Mouse (Mus musculus) T-cell, adult 2 months (primary cell): Measurements from ENCODE around the gene Klhl32.

Experiments
- DNase-seq: peaks from one replicate; pipeline ENCODE4 v3.0.0; 2022; ENCODE audit warnings: low spot score

The Klhl32 gene

DNA sequence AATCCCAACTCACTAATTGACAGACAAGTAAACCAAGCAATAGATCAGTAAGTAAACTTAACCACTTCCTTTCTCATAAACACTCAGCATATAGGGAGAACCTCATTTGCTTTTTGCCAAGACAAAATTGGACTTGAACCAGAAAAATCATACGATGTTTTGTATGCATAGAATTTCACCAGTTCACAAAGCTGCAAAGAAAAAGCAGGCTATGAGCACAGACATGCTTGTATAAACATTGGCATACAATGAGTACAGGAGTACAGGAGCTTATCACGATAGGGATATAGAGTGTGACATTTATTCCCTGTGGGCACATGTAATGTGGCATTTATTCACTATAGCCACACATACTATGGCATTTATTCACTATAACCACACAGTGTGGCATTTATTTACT is 220.5 kb downstream of the Klhl32 start:
- DNase-seq, result no peak

DNA sequence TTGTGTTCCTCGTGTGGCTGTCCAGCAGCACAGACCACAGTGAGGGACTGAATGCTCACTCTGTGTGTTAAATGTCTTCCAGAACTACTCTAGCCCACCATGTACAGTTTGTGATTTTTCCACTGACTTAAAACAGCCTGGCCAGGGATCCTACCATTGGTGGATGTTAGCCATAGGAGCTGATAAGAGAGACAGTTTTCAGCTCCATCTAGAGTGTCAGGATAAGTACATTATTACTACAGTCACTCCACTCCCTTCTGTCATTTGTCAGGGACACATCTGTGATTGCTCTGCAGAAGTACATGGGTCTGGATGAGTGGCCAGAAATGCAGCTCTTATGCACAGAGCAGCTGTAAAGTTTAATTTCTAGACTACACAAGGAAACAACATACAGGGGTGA is 223.1 kb downstream of the Klhl32 start:
- DNase-seq, result no peak

DNA sequence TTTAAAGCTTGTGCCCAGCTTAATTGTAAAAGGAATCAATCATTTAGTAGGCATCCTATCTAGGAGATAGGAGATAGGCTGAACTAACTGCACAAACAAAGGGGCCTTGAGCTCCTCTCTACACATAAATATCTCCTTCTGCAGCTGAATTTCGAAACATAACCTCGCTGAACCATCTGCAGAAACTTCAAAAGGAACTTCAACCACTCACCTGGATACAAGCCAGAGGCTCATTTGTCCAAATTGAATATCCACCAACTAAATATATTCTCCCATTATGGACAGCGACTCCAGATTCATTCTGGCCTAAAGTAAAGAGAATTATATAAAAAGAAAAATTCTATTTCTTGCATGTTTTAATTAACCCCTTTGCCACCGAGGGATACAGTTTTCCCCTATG is 224.2 kb downstream of the Klhl32 start:
- DNase-seq, result no peak

DNA sequence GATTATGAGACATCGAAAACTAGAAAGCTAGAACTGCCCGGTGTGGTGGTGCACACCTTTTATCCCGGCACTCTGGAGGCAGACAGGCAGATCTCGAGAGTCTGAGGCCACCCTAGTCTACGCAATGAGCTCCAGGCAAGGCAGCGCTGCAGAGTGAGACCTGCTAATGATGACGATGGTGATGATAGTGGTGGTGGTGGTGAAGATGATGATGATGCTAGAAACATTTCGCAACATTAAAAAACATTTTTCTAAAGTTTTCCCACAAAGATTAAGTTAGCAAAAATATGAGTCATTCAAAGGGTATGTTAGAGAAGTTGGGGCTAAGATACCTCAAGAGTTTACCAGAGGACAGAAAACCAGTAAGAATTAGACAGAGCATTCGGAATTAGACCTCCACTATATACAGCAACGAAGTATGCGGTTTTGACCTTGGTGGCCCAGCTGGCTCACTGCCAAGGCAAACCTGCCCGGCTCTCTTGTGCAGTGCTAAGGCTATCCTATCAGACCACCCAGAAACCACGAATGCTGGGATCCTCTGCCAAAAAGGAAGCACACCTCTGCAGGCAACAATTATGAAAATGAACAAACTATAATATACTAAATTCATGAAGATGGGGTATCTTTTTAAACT is 224.9 kb downstream of the Klhl32 start:
- no peak for DNase-seq

DNA sequence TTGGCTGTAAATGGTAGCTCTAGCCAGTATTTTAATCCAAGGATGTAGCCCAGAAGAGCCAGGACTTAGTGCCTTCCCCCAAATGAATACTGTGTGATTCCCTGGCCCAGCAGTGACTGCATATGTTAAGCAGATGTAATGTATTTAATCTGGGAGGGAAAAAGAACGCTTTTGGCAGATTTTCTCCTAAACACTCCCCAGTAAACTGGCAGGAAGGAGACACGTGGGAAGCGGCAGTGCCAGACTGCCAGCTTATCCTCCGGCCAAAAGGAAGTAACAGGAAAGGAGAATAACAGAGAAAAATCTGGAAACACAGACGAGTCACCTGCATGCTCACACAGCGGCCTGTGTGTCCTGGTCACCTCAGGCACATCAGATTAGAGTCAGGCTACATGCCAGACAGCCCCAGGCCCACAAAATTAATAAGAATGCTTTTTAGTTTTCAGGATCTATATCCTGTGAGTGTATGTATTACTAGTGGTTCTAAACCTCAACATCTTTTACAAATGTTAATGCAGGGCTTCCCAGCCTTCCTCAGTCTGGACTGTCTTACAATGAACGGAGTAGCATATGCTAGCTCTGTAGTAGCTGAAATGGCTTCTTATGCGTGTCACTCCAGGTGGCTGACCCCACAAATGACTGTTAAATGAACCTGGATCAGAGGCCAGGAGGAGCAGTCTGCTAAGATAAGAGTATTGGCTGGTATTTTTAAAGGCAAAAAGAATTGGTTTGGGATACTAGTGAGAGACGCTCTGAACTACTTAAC is 229.3 kb downstream of the Klhl32 start:
- DNase-seq, result no peak

DNA sequence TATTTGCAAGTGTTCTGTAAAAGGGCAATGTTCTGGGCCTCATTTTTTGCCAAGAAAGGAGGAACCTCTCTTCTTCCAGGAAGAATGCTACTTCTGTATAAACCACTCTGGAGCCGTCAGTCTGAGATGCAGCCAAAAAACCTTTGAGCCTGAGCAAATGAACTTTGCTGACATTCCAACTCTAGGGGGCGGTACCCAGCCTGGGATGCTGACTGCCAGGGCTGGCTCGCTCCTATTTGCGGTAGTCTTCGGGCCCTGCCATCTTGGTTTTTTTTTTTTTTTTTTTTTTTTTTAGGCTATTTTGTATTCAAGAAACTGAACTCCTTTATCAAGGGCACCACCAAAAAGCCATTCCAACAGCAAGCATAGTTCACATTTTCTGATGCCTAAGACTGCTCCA is 230.5 kb downstream of the Klhl32 start:
- no peak for DNase-seq

DNA sequence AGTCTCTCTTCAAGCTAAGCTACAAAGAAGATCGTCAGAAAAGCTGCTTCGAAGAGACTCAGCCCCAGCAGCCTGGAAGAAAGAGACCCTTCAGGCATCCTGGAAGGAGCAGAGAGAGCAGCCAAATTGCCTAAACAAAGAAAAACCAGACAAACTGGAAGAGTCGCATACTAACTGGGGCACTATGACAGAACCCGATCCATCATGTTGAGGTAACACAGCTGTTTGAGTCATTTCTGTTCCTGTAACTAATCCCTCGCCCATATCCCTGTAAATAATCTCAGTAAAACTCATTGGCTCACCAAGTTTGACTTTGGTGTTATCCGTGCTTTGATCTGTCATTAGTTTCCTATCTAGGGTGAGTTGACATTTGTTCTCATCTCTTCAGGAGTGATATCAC is 230.9 kb downstream of the Klhl32 start:
- DNase-seq, result no peak

DNA sequence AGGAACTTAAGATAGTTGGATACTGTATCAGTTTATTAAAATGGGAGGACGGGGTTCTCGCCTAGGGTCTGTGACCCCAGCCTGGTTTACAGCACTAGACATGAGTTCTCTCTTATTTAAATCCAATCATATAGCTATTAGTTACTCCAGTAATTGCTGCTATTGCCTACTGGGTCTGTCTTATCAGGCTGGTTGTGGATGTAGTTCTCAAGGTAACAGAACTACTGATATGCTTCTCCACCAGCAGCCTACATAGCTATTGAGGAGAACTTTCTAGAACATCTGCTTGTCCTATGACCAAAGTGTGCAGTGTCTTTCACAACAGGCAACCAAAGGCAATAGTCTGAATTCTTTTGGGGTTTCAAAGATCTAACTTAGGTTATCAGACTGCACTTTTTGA is 241.4 kb downstream of the Klhl32 start:
- no peak for DNase-seq

DNA sequence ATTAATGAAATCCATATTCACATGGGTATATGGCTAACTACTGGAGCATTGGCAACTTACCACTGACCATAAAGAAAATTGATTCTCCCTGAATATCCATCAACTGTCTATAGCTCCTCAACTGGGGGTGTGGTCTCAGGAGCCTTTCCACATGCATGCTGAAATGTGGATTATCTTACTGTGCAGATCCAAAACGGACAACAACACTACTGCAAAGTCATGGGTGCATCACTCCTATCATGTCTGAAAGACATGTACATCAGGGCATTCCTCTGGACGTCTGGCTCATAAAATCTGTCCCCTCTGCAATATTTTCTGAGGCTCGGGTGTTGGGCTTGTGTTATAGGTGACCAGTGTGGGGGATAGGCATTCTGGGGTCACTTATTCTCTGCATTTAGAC is 241.8 kb downstream of the Klhl32 start:
- DNase-seq, result no peak

DNA sequence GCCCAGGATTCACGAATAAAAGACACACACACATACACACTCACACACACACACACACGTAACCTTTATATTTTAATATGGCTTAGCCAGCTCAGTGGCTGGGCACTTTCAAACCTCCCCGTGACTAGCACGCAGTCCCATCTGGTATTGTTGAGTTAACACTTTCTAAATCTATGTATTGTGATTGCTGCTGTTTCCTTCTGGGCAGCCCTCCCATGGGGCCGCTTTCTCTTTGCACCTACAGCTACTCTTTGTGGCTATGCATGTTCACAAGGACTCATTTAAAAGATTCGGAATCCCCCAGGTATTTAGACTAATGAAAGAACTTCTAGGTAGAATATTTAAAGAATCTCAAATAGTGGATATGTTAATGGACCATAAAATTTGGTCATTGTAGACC is 249.2 kb downstream of the Klhl32 start:
- DNase-seq, result no peak

DNA sequence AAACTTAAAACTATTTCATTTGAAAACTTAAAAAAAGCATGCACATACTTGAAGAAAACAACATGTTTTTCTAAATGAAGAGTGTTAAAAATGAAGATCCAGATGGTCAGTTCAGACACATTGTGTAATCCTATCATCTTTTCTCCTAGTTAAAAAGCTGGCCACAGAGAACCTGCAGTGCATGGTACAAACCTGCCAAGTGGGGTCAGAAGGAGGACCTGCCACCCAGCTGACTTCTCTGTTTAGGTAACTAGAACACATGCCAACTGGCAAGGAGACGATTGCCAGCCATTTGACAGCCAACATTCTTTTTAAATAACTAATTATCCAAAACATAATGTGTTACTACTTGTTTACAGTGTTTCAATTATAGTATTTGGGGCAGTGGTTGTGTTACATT is 252.3 kb downstream of the Klhl32 start:
- DNase-seq, result no peak

DNA sequence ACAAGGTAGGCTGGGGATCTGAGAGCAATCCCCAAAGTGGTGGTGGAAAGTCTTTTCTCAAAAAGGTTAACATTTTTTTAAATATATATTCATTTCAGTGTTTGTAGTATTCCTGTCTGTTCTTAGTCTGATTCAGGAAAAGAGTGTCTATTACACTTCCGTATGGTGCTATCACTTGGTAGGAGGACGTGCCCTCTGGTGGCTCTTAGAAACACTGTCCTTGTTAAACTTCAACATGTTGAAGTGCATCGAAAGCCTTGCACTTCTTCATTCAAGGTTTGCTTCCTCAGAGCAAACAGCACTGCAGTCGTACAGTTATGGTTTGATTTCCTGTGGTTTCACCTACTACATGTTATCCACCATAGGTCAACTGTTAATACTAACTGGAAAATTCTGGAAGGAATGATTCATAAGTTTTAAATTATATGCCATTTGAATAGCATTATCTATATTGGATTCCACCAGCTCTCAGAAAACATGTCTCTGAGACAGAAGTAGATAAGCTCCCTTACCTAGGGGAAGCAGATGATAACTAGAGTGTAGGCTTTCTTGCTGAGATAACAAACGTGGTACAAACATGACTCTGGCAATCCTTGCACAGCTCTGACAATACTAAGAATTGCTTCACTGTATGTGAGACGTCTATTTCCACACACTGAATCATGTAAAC is 253.8 kb downstream of the Klhl32 start:
- DNase-seq, result no peak

DNA sequence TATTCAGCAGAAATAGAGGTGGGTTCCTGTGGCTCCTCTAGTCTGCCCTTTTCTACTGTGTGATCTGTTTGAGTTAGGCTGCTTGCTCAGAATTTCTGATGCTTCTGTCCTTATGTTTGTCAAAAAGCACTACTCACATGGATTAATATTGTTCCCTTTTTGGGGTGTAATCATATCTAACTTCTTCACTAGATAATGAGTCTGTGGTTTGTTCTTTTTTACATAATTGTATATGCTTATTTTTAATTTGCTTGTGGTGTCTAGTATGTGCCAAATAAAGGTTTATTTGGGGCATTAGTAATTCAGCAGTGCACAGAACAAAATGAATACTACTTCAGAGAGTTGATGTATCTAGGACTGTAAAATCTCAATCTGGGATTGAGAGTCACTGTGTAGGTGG is 256.1 kb downstream of the Klhl32 start:
- DNase-seq, result no peak

DNA sequence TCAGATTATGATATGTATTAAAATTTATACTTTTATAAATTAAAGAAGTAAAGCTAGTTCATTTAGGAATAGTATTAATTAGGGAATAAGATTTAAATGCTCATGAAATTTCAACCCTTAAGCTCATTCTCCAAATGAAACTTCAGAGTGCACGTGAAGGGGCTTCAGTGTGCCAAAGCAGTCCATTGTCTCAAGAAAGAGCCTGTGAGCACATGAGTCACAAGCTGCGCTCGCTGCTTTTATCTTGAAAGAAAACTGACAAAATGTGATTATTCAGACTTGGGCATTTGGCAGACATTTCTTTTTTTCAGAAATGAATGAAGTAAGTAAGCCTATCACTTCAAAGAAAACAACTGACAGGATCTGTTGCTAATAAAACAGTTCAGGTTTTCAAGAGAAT is 266.9 kb downstream of the Klhl32 start:
- DNase-seq, result no peak

DNA sequence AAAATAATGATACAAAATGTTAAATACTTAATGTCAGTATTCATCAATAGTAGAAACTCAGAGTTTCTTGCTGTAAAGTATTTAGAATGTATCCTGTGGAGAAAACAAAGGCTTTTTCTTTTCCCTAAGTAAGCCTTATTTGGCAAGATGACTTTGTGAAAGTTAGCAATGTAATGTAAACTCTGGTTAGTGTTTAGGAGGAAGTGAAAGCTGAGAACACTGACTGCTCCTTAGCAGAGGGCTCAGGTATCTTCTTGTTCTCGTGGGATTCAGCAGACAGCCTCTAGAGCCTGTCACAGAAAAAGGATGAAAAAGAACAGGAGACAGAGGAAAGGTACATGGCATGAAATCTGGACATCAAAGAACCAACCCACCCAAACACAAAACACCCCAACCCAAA is 268.6 kb downstream of the Klhl32 start:
- DNase-seq, result no peak

DNA sequence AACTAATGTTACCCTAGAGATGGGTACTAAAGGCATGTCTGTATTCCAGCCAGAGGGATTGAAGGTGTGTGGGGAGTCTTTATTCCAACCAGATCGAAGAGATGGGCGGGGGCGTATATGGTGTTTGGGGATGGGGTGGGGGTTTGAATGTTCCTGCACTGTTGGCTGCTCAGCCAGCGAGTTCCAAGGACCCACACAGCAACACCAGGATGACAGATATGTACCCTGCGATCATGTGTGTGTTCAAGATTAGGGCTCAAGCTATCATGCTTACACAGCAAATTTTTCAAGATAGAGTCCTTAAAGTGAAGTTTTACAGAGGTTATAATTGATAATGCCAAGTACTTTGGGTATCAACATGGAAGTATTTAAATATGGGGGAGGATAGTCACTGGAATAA is 273.3 kb downstream of the Klhl32 start:
- no peak for DNase-seq

DNA sequence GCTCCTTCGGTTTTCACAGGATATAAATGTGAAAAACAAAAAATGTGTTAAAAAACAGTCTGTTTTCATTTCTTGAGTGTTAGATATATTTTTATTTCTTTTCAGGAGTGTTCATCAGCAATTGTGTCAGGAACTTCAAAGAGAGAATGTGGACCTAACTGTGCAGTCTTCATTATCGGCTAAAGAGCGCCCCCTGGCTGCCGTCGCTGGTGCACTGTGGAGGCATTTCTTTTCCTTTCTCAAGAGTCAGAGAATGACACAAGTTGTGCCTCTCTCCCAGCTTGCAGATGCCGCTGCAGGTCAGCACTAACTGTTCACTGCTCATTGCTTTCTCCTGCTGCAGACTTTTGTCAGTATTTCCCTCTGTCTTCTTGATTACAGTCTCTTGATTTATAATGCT is 276.6 kb downstream of the Klhl32 start:
- DNase-seq, result peak; percentile 44

DNA sequence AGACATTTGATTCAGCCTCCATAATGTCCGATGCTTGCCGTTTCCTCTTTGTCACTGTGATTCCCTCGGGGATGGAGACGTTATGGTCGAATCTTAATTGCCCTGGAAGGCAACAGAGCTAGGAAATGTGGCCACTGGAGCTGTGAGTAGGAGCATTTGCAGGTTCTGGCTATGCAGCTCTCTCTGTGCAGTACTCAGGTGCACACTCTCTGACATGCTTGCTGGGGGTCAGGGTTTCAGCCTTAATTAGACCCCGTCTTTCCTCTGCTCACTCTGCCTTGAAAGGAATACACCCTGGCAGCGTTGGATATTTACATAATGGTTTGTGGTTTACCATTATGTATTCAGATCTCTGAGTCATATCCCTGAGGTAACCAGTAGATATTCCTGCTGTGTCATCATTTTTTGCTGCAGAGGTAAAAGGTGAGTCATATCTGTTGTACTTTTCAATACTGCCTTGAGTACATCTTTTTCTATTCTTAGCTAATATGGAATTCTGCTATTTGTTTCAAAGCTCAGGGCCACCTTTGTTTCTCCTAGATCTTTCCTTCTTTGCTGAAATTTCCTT is 281.9 kb downstream of the Klhl32 start:
- no peak for DNase-seq

DNA sequence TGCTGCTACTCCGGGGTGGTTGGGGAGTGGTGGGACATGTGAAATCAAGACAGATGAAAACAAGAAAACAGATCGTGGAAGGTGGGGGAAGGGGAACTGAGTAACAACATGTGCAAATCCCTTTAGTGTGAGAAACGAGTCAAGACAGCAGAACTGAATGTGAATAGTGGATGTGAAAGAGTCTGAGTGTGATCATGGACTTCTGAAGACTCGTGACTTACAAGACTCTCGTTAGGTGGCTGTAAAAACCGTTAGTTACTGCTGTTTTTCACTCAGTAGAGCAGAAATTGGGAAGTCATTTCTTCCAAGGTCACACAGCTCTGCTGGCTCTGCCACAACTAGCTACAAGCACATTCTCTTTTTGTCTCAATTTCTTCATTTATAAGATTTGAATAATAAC is 282.9 kb downstream of the Klhl32 start:
- DNase-seq, result no peak
